Mouse (Mus musculus) MEL (cell line): ENCODE measurements around the gene Parm1. TPM values are rescaled to one million over a fixed set of nuclear protein-coding genes. Genes with fewer than 3 reads are reported as not detected.

Experiments
- DNase-seq: peaks from one replicate; pipeline ENCODE4 v3.0.0; 2011; ENCODE audit warnings: low read depth, low spot score
- H3K27ac ChIP-seq: 2 replicates; pipeline ENCODE4 v1.5.1; 2012; ENCODE audit warnings: low read depth, mild to moderate bottlenecking, control low read depth, low read length, moderate library complexity; ENCODE audit not compliant: control insufficient read depth
- H3K27me3 ChIP-seq, 2 experiments: fragments of 150-350 bp in 1 of 2; sonication (generic) in 1 of 2; 2 replicates each; pipeline ENCODE4 v1.6.1; 2012; ENCODE audit warnings: low read length in 2 of 2, mild to moderate bottlenecking in 2 of 2, improper control_type of control experiment in 1 of 2, moderate library complexity in 1 of 2; ENCODE audit not compliant: insufficient read depth in 2 of 2, control insufficient read depth in 1 of 2
- H3K36me3 ChIP-seq, 2 experiments: 2 replicates each; pipeline ENCODE4 v1.6.1; 2012 to 2014; ENCODE audit warnings: low read length in 2 of 2, improper control_type of control experiment in 1 of 2, inconsistent platforms in 1 of 2, mild to moderate bottlenecking in 1 of 2; ENCODE audit not compliant: insufficient read depth in 2 of 2, control insufficient read depth in 1 of 2
- H3K4me1 ChIP-seq, 2 experiments: fragments of 150-350 bp in 1 of 2; sonication (generic) in 1 of 2; 2 replicates each; pipeline ENCODE4 v1.6.1; 2012; ENCODE audit warnings: low read length in 2 of 2, improper control_type of control experiment in 1 of 2, mild to moderate bottlenecking in 1 of 2; ENCODE audit not compliant: insufficient read depth in 2 of 2, control insufficient read depth in 1 of 2
- H3K4me3 ChIP-seq, 2 experiments: fragments of 150-350 bp in 1 of 2; sonication (generic) in 1 of 2; 2 replicates each; pipeline ENCODE4 v1.5.1; 2012; ENCODE audit warnings: low read depth in 2 of 2, low read length in 2 of 2, mild to moderate bottlenecking in 2 of 2, moderate library complexity in 2 of 2, control low read depth in 1 of 2, improper control_type of control experiment in 1 of 2; ENCODE audit not compliant: control insufficient read depth in 1 of 2, insufficient read depth in 1 of 2
- H3K79me2 ChIP-seq: 2 replicates; pipeline ENCODE4 v1.6.1; 2012; ENCODE audit warnings: mild to moderate bottlenecking, low read length, moderate library complexity; ENCODE audit not compliant: control insufficient read depth, poor library complexity, insufficient read depth
- H3K9ac ChIP-seq: 2 replicates; pipeline ENCODE4 v1.6.1; 2012; ENCODE audit warnings: low read depth, mild to moderate bottlenecking, control low read depth, low read length, moderate library complexity; ENCODE audit not compliant: control insufficient read depth, poor library complexity, severe bottlenecking
- H3K9me3 ChIP-seq: fragments of 150-350 bp; sonication (generic); replicated peaks from 2 replicates; pipeline ENCODE4 v1.6.1; 2012; ENCODE audit warnings: mild to moderate bottlenecking, low read length, improper control_type of control experiment, moderate library complexity; ENCODE audit not compliant: insufficient read depth
- BHLHE40 ChIP-seq: IDR thresholded peaks from 2 replicates; pipeline ENCODE4 v1.6.1; 2012; ENCODE audit warnings: low read depth, mild to moderate bottlenecking, inconsistent platforms, low read length, improper control_type of control experiment, borderline replicate concordance
- CHD1 ChIP-seq: IDR thresholded peaks from 2 replicates; pipeline ENCODE4 v1.6.1; 2012; ENCODE audit warnings: low read depth, mild to moderate bottlenecking, inconsistent platforms, low read length, improper control_type of control experiment
- CHD2 ChIP-seq: IDR thresholded peaks from 2 replicates; pipeline ENCODE4 v1.6.1; 2011; ENCODE audit warnings: low read length, improper control_type of control experiment
- E2F4 ChIP-seq: IDR thresholded peaks from 2 replicates; pipeline ENCODE4 v1.6.1; 2011; ENCODE audit warnings: low read depth, low read length, improper control_type of control experiment, borderline replicate concordance
- ELF1 ChIP-seq: IDR thresholded peaks from 2 replicates; pipeline ENCODE4 v1.6.1; 2014; ENCODE audit warnings: low read depth, mild to moderate bottlenecking, inconsistent platforms, low read length, improper control_type of control experiment, moderate library complexity
- EP300 ChIP-seq, 2 experiments: IDR thresholded peaks; 2 replicates each; pipeline ENCODE4 v1.6.1; 2011; ENCODE audit warnings: improper control_type of control experiment in 2 of 2, low read length in 2 of 2, low read depth in 1 of 2, mild to moderate bottlenecking in 1 of 2
- ETS1 ChIP-seq: IDR thresholded peaks from 2 replicates; pipeline ENCODE4 v1.6.1; 2012; ENCODE audit warnings: low read depth, mild to moderate bottlenecking, inconsistent platforms, low read length, improper control_type of control experiment, moderate library complexity
- GABPA ChIP-seq: IDR thresholded peaks from 2 replicates; pipeline ENCODE4 v1.6.1; 2012; ENCODE audit warnings: low read depth, mild to moderate bottlenecking, inconsistent platforms, low read length, improper control_type of control experiment, moderate library complexity
- GATA1 ChIP-seq: IDR thresholded peaks from 2 replicates; pipeline ENCODE4 v1.6.1; 2011; ENCODE audit warnings: low read depth, low read length, improper control_type of control experiment
- HCFC1 ChIP-seq: IDR thresholded peaks from 2 replicates; pipeline ENCODE4 v1.6.1; 2012; ENCODE audit warnings: low read depth, mild to moderate bottlenecking, inconsistent platforms, low read length, improper control_type of control experiment, moderate library complexity
- MXI1 ChIP-seq: IDR thresholded peaks from 2 replicates; pipeline ENCODE4 v1.6.1; 2011; ENCODE audit warnings: mild to moderate bottlenecking, low read depth, low read length, improper control_type of control experiment
- POLR2AphosphoS2 ChIP-seq: IDR thresholded peaks from 2 replicates; pipeline ENCODE4 v1.6.1; 2011; ENCODE audit warnings: low read length, improper control_type of control experiment
- RAD21 ChIP-seq: IDR thresholded peaks from 2 replicates; pipeline ENCODE4 v1.6.1; 2011; ENCODE audit warnings: mild to moderate bottlenecking, low read depth, low read length, improper control_type of control experiment
- RCOR1 ChIP-seq: IDR thresholded peaks from 2 replicates; pipeline ENCODE4 v1.6.1; 2012; ENCODE audit warnings: low read depth, mild to moderate bottlenecking, inconsistent platforms, low read length, improper control_type of control experiment
- SIN3A ChIP-seq: IDR thresholded peaks from 2 replicates; pipeline ENCODE4 v1.6.1; 2012; ENCODE audit warnings: low read length, improper control_type of control experiment, inconsistent platforms
- SMC3 ChIP-seq: IDR thresholded peaks from 2 replicates; pipeline ENCODE4 v1.6.1; 2011; ENCODE audit warnings: low read depth, low read length, improper control_type of control experiment
- TBP ChIP-seq: IDR thresholded peaks from 2 replicates; pipeline ENCODE4 v1.8.0; 2011; ENCODE audit warnings: low read depth, low read length, improper control_type of control experiment
- UBTF ChIP-seq: IDR thresholded peaks from 2 replicates; pipeline ENCODE4 v1.6.1; 2012; ENCODE audit warnings: low read depth, mild to moderate bottlenecking, inconsistent platforms, low read length, improper control_type of control experiment, moderate library complexity, borderline replicate concordance; ENCODE audit not compliant: insufficient read depth
- USF1 ChIP-seq: IDR thresholded peaks from 2 replicates; pipeline ENCODE4 v1.6.1; 2014; ENCODE audit warnings: low read depth, mild to moderate bottlenecking, inconsistent platforms, low read length, improper control_type of control experiment, moderate library complexity
- USF2 ChIP-seq, 2 experiments: IDR thresholded peaks; 2 replicates each; pipeline ENCODE4 v1.6.1; 2011 to 2012; ENCODE audit warnings: improper control_type of control experiment in 2 of 2, low read length in 2 of 2, borderline replicate concordance in 1 of 2, inconsistent platforms in 1 of 2, low read depth in 1 of 2, mild to moderate bottlenecking in 1 of 2; ENCODE audit not compliant: insufficient read depth in 1 of 2
- ZC3H11A ChIP-seq: IDR thresholded peaks from 2 replicates; pipeline ENCODE4 v1.6.1; 2012; ENCODE audit warnings: low read depth, mild to moderate bottlenecking, inconsistent platforms, low read length, improper control_type of control experiment
- ZKSCAN1 ChIP-seq: IDR thresholded peaks from 2 replicates; pipeline ENCODE4 v1.6.1; 2012; ENCODE audit warnings: low read depth, mild to moderate bottlenecking, inconsistent platforms, low read length, improper control_type of control experiment, moderate library complexity
- ZMIZ1 ChIP-seq: IDR thresholded peaks from 2 replicates; pipeline ENCODE4 v1.6.1; 2012; ENCODE audit warnings: low read depth, mild to moderate bottlenecking, inconsistent platforms, low read length, improper control_type of control experiment, moderate library complexity
- polyA plus RNA-seq, 2 experiments: library from polyadenylated mRNA; stranded (reverse) in 1 of 2; unstranded in 1 of 2; fragments of >175 nt in 1 of 2; fragments of >200 nt in 1 of 2; gene quantifications; 2 replicates each; pipeline versions ENCODE4 v1.2.1 to v1.2.4; 2012; ENCODE audit warnings: low replicate concordance in 2 of 2, low read depth in 1 of 2; ENCODE audit not compliant: insufficient read length in 2 of 2, insufficient read depth in 1 of 2, missing spikeins in 1 of 2
- total RNA-seq: library from RNA; depleted of rRNA; stranded (reverse); fragments of 300-350 nt; gene quantifications from 2 replicates; pipeline ENCODE4 v1.2.3, GENCODE M21; 2012

Parm1 gene
- total and polyA plus RNA-seq, 3 experiments, result 19.1 to 76.1 (median 41.0) TPM

DNA sequence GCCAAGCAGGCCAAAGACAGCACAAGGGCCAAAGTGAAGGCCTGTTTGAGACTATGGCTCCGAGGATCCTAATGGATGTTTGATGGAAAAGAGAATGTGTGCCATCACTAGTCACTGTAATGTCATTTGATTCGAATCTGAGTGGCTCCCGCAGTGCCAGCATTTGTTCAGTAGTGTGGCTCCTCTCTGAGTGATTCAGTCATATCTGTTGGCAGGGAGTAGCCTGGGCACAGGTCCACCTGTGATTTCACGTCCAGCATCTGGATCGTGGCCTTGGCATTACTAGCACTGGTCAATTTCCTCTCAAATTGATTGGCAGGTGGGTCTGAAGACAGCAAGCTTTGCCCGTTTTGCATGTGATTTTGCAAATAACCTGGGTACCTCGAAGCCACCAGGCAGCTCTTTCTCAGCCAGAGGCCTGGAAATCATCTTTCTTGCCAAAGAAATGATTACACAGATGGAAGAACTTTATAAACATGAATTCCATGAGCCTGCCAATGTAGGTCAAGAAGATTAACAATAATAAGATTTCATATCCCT, 41.7 kb downstream of the Parm1 start:
- Histone ChIP-seq H3K4me1 (no peaks in the 10 kb centered on the region), H3K9me3 (no peaks in the 10 kb centered on the region), H3K27ac (no peak overlapping the region), H3K27me3 (no peaks in the 10 kb centered on the region), H3K36me3 (peaks cover 0 to 3% of the 10 kb centered on the region in 2 experiments; a peak in 1 of 4 replicates), H3K9ac (no peak overlapping the region), H3K4me3 (no peak overlapping the region), H3K79me2 (no peaks in the 10 kb centered on the region)
- TF ChIP-seq E2F4, result no peak
- TF ChIP-seq USF1, result no peak
- TF ChIP-seq HCFC1, result no peak
- TF ChIP-seq UBTF, result no peak
- no peak for TF ChIP-seq ETS1
- DNase-seq, result no peak

DNA sequence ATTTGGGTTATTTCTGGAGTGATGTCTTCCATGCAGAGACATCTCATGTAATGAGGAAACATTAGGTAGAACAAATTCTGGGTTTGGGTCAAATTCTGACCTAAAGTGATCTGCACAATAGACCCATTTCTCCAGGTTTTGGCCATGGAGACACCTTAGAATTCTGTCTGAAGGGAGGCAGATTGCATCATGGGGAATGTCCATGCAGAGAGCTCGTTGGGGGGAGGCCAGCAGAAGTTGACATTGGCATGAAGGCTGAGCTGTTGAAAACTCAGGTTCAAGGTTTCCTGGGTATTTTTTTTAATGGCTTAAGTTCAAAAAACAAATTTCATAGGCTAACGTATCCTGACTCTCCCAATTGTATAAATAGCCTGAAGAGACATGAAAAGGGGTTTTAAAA, 42.3 kb downstream of the Parm1 start:
- no peaks in the 10 kb centered on the region for H3K27me3 ChIP-seq
- no peak overlapping the region for H3K4me3 ChIP-seq
- peaks cover 0 to 3% of the 10 kb centered on the region in 2 experiments; a peak in 2 of 4 replicates for H3K36me3 ChIP-seq
- no peak for DNase-seq
- TF ChIP-seq CHD1 (no peak), SIN3A (no peak), ZC3H11A (no peak), POLR2AphosphoS2 (no peak), MXI1 (no peak), USF2 (IDR thresholded peaks at IDR 0.05; ENCODE audit: borderline replicate concordance in 1 of 2, insufficient read depth in 1 of 2, low read depth in 1 of 2, low read length in 2 of 2) (no peak), ZMIZ1 (no peak)
- no peak overlapping the region for H3K27ac ChIP-seq
- no peaks in the 10 kb centered on the region for H3K79me2 ChIP-seq
- H3K9ac ChIP-seq, result no peak overlapping the region
- no peaks in the 10 kb centered on the region for H3K9me3 ChIP-seq
- no peaks in the 10 kb centered on the region for H3K4me1 ChIP-seq

DNA sequence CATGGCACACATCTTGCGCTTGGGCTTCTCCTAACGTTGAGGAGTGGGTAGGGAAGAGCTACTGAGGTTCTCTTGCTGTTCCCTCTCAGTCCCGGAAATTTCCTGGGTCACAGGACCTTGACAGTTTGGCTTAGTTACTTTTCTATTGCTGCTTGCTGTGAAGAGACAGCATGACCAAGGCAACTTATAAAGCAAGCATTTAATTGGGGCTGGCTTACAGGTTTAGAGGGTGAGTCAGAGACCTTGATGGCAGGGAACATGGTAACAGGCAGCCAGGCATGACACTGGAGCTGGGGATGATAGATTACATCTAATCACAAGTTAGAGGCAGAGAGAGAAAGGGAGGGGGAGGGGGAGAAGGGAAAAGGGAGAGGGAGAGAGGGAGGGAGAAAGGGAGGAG, 44.0 kb downstream of the Parm1 start:
- Histone ChIP-seq H3K9ac (no peak overlapping the region), H3K4me1 (no peaks in the 10 kb centered on the region), H3K36me3 (peaks cover 2 to 5% of the 10 kb centered on the region in 2 experiments; a peak in 2 of 4 replicates)
- no peak for TF ChIP-seq RCOR1
- TF ChIP-seq SMC3, result no peak
- no peak for TF ChIP-seq ZKSCAN1
- TF ChIP-seq EP300 (IDR thresholded peaks at IDR 0.05; ENCODE audit: low read depth in 1 of 2, low read length in 2 of 2), result no peak
- TF ChIP-seq GATA1, result no peak
- no peak for TF ChIP-seq SIN3A
- TF ChIP-seq HCFC1, result no peak
- TF ChIP-seq RAD21, result no peak
- no peak for TF ChIP-seq POLR2AphosphoS2
- TF ChIP-seq ELF1, result no peak
- no peak for TF ChIP-seq CHD1
- TF ChIP-seq BHLHE40, result no peak
- TF ChIP-seq MXI1, result no peak
- no peak for TF ChIP-seq GABPA
- no peak for TF ChIP-seq CHD2
- no peak for TF ChIP-seq TBP
- TF ChIP-seq, all 39 proteins: peak for 0
- no peak overlapping the region for H3K4me3 ChIP-seq
- no peaks in the 10 kb centered on the region for H3K9me3 ChIP-seq
- no peak for DNase-seq
- no peaks in the 10 kb centered on the region for H3K27me3 ChIP-seq
- H3K79me2 ChIP-seq, result no peaks in the 10 kb centered on the region
- H3K27ac ChIP-seq, result no peak overlapping the region
